Mouse (Mus musculus) liver, adult 2 months (tissue): ENCODE measurements around the gene Ciao2b.

ENCODE experiments used
- CTCF ChIP-seq: fragments of 200-500 bp; IDR thresholded peaks from 2 replicates; pipeline ENCODE4 v1.5.1; 2011; ENCODE audit warnings: low read depth, low read length, control low read depth
- POLR2A ChIP-seq: fragments of 200-500 bp; IDR thresholded peaks from 2 replicates; pipeline ENCODE4 v1.6.1; 2011; ENCODE audit warnings: low read length, control low read depth; ENCODE audit not compliant: insufficient read depth; ENCODE audit errors: extremely low read depth

DNA sequence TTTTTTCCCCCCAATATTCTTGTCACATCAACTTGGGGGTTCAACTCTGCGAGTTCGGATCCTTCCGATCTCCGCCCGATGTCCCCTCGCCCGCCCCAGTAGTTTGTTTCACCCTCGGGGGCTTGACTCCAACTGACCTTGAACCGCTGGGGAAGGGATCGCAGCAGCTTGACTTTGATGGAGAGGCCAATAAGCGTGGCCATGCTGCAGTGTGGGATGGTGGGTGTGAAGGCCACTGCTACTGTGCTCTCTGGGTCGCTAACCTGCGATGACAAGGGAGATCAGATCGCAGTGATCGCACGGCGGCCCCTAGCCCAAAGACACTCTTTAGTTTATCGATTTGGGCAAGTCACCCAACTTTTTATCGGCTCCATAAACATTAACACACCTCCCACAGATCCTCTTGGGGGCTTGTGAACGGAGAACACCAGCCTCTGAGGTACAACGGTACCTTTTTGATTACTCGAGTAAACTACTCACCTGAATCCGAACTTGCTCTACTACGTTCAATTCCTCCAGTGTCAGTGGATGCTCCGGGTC, 864 bp downstream of the Ciao2b start:
- TF ChIP-seq CTCF = no peak
- TF ChIP-seq POLR2A = no peak
